Mouse (Mus musculus) C2C12 (cell line): ENCODE results near the gene Gtdc1. TPM values are rescaled to one million over a fixed set of nuclear protein-coding genes. Genes with fewer than 3 reads are reported as not detected.

ENCODE experiments used
- H3K27me3 ChIP-seq: one replicate; pipeline ENCODE4 v1.6.1; 2011; ENCODE audit not compliant: control insufficient read depth, insufficient read depth, insufficient read length
- H3K36me3 ChIP-seq: one replicate; pipeline ENCODE4 v1.6.1; 2011; ENCODE audit not compliant: control insufficient read depth, insufficient read depth
- H3K4me3 ChIP-seq: one replicate; pipeline ENCODE4 v1.5.1; 2011; ENCODE audit warnings: mild to moderate bottlenecking, control low read depth; ENCODE audit not compliant: poor library complexity, insufficient read depth, severe bottlenecking
- H3K79me2 ChIP-seq: one replicate; pipeline ENCODE4 v1.6.1; 2011; ENCODE audit not compliant: control insufficient read depth, insufficient read depth
- H3K79me3 ChIP-seq: one replicate; pipeline ENCODE4 v1.6.1; 2011; ENCODE audit warnings: low read depth, control low read depth
- H3ac ChIP-seq: one replicate; pipeline ENCODE3; 2011; ENCODE audit warnings: low read depth; ENCODE audit not compliant: control insufficient read depth, insufficient read length
- CEBPB ChIP-seq: IDR thresholded peaks from one replicate; pipeline ENCODE4 v1.6.1; 2011; ENCODE audit warnings: low read depth, mild to moderate bottlenecking, control low read depth, moderate library complexity
- CTCF ChIP-seq: IDR thresholded peaks from one replicate; pipeline ENCODE4 v1.5.1; 2011; ENCODE audit not compliant: control insufficient read depth, insufficient read depth, insufficient read length
- FOSL1 ChIP-seq: IDR thresholded peaks from one replicate; pipeline ENCODE4 v1.8.0; 2011; ENCODE audit warnings: mild to moderate bottlenecking, low read length; ENCODE audit not compliant: poor library complexity, insufficient read depth, severe bottlenecking
- MAX ChIP-seq: IDR thresholded peaks from one replicate; pipeline ENCODE4 v1.6.1; 2011; ENCODE audit warnings: mild to moderate bottlenecking, control low read depth
- MYOD1 ChIP-seq: IDR thresholded peaks from one replicate; pipeline ENCODE4 v1.6.1; 2011; ENCODE audit warnings: low read depth; ENCODE audit not compliant: control insufficient read depth, insufficient read length
- MYOG ChIP-seq: IDR thresholded peaks from one replicate; pipeline ENCODE4 v1.6.1; 2011; ENCODE audit not compliant: control insufficient read depth, insufficient read length; ENCODE audit errors: extremely low read depth
- USF1 ChIP-seq: IDR thresholded peaks from one replicate; pipeline ENCODE4 v1.6.1; 2011; ENCODE audit warnings: low read depth, mild to moderate bottlenecking, control low read depth, moderate library complexity
- polyA plus RNA-seq: library from polyadenylated mRNA; unstranded; fragments of >200 nt; fragmentation: generic; extraction: Trizol; gene quantifications from one replicate; pipeline ENCODE4 v1.2.1, GENCODE M21; 2012; ENCODE audit warnings: missing spikeins

Gtdc1 gene
- polyA plus RNA-seq, 1 experiment = 3.6 TPM

GRCm38 (mm10) chr2:44845424-44845823 is 82.0 kb downstream of the Gtdc1 start:
- Histone ChIP-seq H3K79me2 (no peaks in the 10 kb centered on the region), H3K79me3 (no peaks in the 10 kb centered on the region), H3K27me3 (no peaks in the 10 kb centered on the region), H3ac (no peak overlapping the region), H3K4me3 (no peak overlapping the region), H3K36me3 (no peaks in the 10 kb centered on the region)
- TF ChIP-seq CEBPB = no peak
- TF ChIP-seq MYOD1 = no peak
- no peak for TF ChIP-seq FOSL1
- TF ChIP-seq MAX = no peak
- TF ChIP-seq MYOG = no peak
- TF ChIP-seq CTCF = no peak

- TF ChIP-seq MYOG (no peak), USF1 (no peak), MAX (no peak), CEBPB (no peak), MYOD1 (no peak), CTCF (no peak), FOSL1 (no peak)
- Histone ChIP-seq H3K27me3 (no peaks in the 10 kb centered on the region), H3K79me2 (no peaks in the 10 kb centered on the region), H3K36me3 (no peaks in the 10 kb centered on the region), H3K4me3 (no peak overlapping the region), H3K79me3 (no peaks in the 10 kb centered on the region), H3ac (no peak overlapping the region)
Measured at GRCm38 (mm10) chr2:44829753-44830152, 97.7 kb downstream of the Gtdc1 start.

- no peak overlapping the region for H3ac ChIP-seq
- H3K27me3 ChIP-seq = no peaks in the 10 kb centered on the region
- no peaks in the 10 kb centered on the region for H3K79me3 ChIP-seq
- no peaks in the 10 kb centered on the region for H3K36me3 ChIP-seq
- no peaks in the 10 kb centered on the region for H3K79me2 ChIP-seq
- no peak overlapping the region for H3K4me3 ChIP-seq
- TF ChIP-seq CTCF (no peak), FOSL1 (no peak), MAX (no peak), MYOG (no peak), USF1 (no peak), MYOD1 (no peak), CEBPB (no peak)
Measured at GRCm38 (mm10) chr2:44829346-44829745, 98.1 kb downstream of the Gtdc1 start.

- Histone ChIP-seq H3ac (no peak overlapping the region), H3K79me2 (no peaks in the 10 kb centered on the region), H3K27me3 (no peaks in the 10 kb centered on the region), H3K36me3 (no peaks in the 10 kb centered on the region), H3K79me3 (no peaks in the 10 kb centered on the region), H3K4me3 (no peak overlapping the region)
- TF ChIP-seq CEBPB (no peak), MYOD1 (no peak), CTCF (no peak), USF1 (no peak), FOSL1 (no peak), MAX (no peak), MYOG (no peak)
Measured at GRCm38 (mm10) chr2:44826609-44827008, 100.8 kb downstream of the Gtdc1 start.

GRCm38 (mm10) chr2:44817787-44818186 is 109.7 kb downstream of the Gtdc1 start:
- H3K4me3 ChIP-seq = no peak overlapping the region
- no peaks in the 10 kb centered on the region for H3K79me2 ChIP-seq
- H3K27me3 ChIP-seq = no peaks in the 10 kb centered on the region
- no peaks in the 10 kb centered on the region for H3K79me3 ChIP-seq
- H3ac ChIP-seq = no peak overlapping the region
- H3K36me3 ChIP-seq = no peaks in the 10 kb centered on the region
- TF ChIP-seq MYOG (no peak), MAX (no peak), USF1 (no peak), FOSL1 (no peak)

- H3K79me2 ChIP-seq = no peaks in the 10 kb centered on the region
- H3ac ChIP-seq = no peak overlapping the region
- H3K4me3 ChIP-seq = no peak overlapping the region
- H3K36me3 ChIP-seq = no peaks in the 10 kb centered on the region
- H3K79me3 ChIP-seq = no peaks in the 10 kb centered on the region
- TF ChIP-seq MYOD1 = no peak
- H3K27me3 ChIP-seq = no peaks in the 10 kb centered on the region
Measured at GRCm38 (mm10) chr2:44813729-44814128, 113.7 kb downstream of the Gtdc1 start.

GRCm38 (mm10) chr2:44804497-44804896 is 123.0 kb downstream of the Gtdc1 start:
- H3K79me3 ChIP-seq = no peaks in the 10 kb centered on the region
- no peaks in the 10 kb centered on the region for H3K79me2 ChIP-seq
- TF ChIP-seq MAX = no peak
- no peak for TF ChIP-seq CTCF
- no peak for TF ChIP-seq MYOG
- TF ChIP-seq CEBPB = no peak
- no peak for TF ChIP-seq FOSL1
- TF ChIP-seq MYOD1 = no peak
- no peak for TF ChIP-seq USF1
- no peaks in the 10 kb centered on the region for H3K27me3 ChIP-seq
- no peak overlapping the region for H3K4me3 ChIP-seq
- no peaks in the 10 kb centered on the region for H3K36me3 ChIP-seq
- no peak overlapping the region for H3ac ChIP-seq
